Mouse (Mus musculus) hindbrain, embryonic 11.5 days (tissue): ENCODE results near the gene Cdc42bpa. TPM values are rescaled to one million over a fixed set of nuclear protein-coding genes. Genes with fewer than 3 reads are reported as not detected.

ENCODE experiments used
- ATAC-seq: fragments of 200-750 bp; cut with Nextera tagmentation; 2 replicates; pipeline ENCODE4 v1.8.0; 2017; ENCODE audit warnings: mild to moderate bottlenecking, moderate TSS enrichment, moderate library complexity; ENCODE audit not compliant: low FRiP score
- DNase-seq: peaks from one replicate; pipeline ENCODE4 v3.0.0-alpha.2; 2015; ENCODE audit warnings: low spot score
- H3K27ac ChIP-seq: fragments of 300-500 bp; sonication (generic); 2 replicates; pipeline ENCODE4 v1.5.1; 2014; ENCODE audit warnings: mild to moderate bottlenecking, low read depth, low read length
- H3K27me3 ChIP-seq: fragments of 300-500 bp; sonication (generic); 2 replicates; pipeline ENCODE4 v1.6.1; 2014; ENCODE audit warnings: mild to moderate bottlenecking, low read length, moderate library complexity, mixed read lengths; ENCODE audit not compliant: control insufficient read depth, insufficient read depth
- H3K36me3 ChIP-seq: fragments of 300-500 bp; sonication (generic); 2 replicates; pipeline ENCODE4 v1.6.1; 2014; ENCODE audit warnings: mild to moderate bottlenecking, low read length, moderate library complexity, mixed read lengths; ENCODE audit not compliant: control insufficient read depth, insufficient read depth
- H3K4me1 ChIP-seq: fragments of 300-500 bp; sonication (generic); replicated peaks from 2 replicates; pipeline ENCODE4 v1.6.1; 2014; ENCODE audit warnings: low read length, mixed read lengths; ENCODE audit not compliant: control insufficient read depth, insufficient read depth
- H3K4me2 ChIP-seq: fragments of 300-500 bp; sonication (generic); replicated peaks from 2 replicates; pipeline ENCODE4 v1.6.1; 2014; ENCODE audit warnings: mild to moderate bottlenecking, low read depth, low read length
- H3K4me3 ChIP-seq: fragments of 300-500 bp; sonication (generic); 2 replicates; pipeline ENCODE4 v1.5.1; 2014; ENCODE audit warnings: low read depth, low read length
- H3K9ac ChIP-seq: fragments of 300-500 bp; sonication (generic); 2 replicates; pipeline ENCODE4 v1.6.1; 2014; ENCODE audit warnings: low read depth, low read length
- H3K9me3 ChIP-seq: fragments of 300-500 bp; sonication (generic); 2 replicates; pipeline ENCODE4 v1.6.1; 2016; ENCODE audit warnings: low read length; ENCODE audit not compliant: control insufficient read depth
- WGBS: fragments of 180-500 bp; shearing (Covaris S2); extraction: QIAGEN DNeasy Blood & Tissue Kit; methylation state at CpG from one replicate; pipeline ENCODE4 v1.1.7; 2014; 5-methylcytosine and 5-hydroxymethylcytosine counted together
- polyA plus RNA-seq: library from polyadenylated mRNA; unstranded; fragments of >200 nt; fragmentation: Nextera tagmentation; extraction: Ambion mirVana; gene quantifications from 2 replicates; pipeline ENCODE4 v1.2.1, GENCODE M21; 2014

Gene Cdc42bpa
- polyA plus RNA-seq, 1 experiment from 2014 or later: 21.8 TPM

GRCm38 (mm10) chr1:180191651-180192220 lies 231.5 kb downstream of the Cdc42bpa start:
- no peaks in the 10 kb centered on the region for H3K27me3 ChIP-seq
- H3K27ac ChIP-seq: no peak overlapping the region
- no peaks in the 10 kb centered on the region for H3K36me3 ChIP-seq
- no peak overlapping the region for H3K4me2 ChIP-seq
- H3K9me3 ChIP-seq: no peaks in the 10 kb centered on the region
- ATAC-seq: no peak
- no peak overlapping the region for H3K4me3 ChIP-seq
- no peak overlapping the region for H3K9ac ChIP-seq
- WGBS: 70% methylated on average over 7 of the region's 7 CpGs
- peaks cover 2% of the 10 kb centered on the region for H3K4me1 ChIP-seq
- DNase-seq: no peak

- no peaks in the 10 kb centered on the region for H3K36me3 ChIP-seq
- ATAC-seq (no peak), DNase-seq (no peak)
- peaks cover 2% of the 10 kb centered on the region for H3K4me1 ChIP-seq
- no peak overlapping the region for H3K4me2 ChIP-seq
- no peak overlapping the region for H3K9ac ChIP-seq
- no peak overlapping the region for H3K4me3 ChIP-seq
- no peaks in the 10 kb centered on the region for H3K27me3 ChIP-seq
- no peaks in the 10 kb centered on the region for H3K9me3 ChIP-seq
- no peak overlapping the region for H3K27ac ChIP-seq
- WGBS: 70% methylated on average over 4 of the region's 4 CpGs
Measured at GRCm38 (mm10) chr1:180192866-180193265, 232.6 kb downstream of the Cdc42bpa start.

DNA sequence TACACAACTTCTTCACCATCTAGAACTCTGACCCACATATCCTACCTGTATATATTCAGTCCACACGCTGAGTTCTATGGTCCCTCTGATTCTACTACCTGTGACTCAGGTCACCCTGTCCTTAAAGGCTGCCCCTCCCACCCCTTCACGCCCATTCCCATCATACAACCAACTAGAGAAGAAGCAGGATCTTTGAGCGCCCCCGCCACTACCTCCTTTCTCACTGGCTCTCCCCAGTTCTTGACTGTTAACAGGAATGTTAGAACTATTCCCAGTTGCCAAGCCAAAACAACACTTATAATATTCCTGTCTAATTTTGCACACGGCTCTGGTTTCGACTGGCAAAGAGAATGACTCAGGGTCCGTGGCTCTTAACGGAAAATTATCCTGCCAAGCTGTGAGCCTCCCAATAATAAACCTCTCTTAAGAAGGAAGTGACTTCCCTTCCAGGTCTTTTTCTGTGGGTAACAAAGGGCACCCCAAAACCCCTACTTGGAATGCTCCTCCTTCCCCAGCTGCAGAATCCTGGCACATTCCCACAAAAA lies 233.2 kb downstream of the Cdc42bpa start:
- Histone ChIP-seq H3K27me3 (no peaks in the 10 kb centered on the region), H3K4me3 (no peak overlapping the region), H3K4me2 (no peak overlapping the region), H3K27ac (no peak overlapping the region), H3K4me1 (peaks cover 2% of the 10 kb centered on the region), H3K36me3 (no peaks in the 10 kb centered on the region), H3K9me3 (no peaks in the 10 kb centered on the region), H3K9ac (no peak overlapping the region)
- WGBS: 80% methylated on average over 8 of the region's 8 CpGs
- DNase-seq: no peak
- no peak for ATAC-seq

DNA sequence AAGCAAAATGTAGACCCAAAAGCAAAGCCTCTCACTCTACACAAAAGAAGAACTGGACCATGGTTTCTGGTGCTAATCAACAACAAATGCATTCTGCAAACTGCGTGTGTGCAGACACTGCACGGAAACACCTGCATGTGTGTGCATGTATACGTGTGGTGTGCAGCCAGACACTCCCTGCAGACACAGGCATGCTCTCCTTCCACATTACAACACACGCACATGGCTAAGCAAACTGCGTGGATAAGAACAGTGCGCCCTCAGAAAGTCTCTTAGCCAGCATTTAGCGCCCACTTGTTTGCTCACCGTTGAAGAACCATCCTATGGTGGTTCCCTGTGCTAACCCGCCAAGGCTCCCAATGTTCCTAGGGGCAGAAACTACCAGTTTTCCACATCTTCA lies 233.8 kb downstream of the Cdc42bpa start:
- Histone ChIP-seq H3K36me3 (no peaks in the 10 kb centered on the region), H3K4me2 (no peak overlapping the region), H3K9ac (no peak overlapping the region), H3K27me3 (no peaks in the 10 kb centered on the region), H3K4me3 (no peak overlapping the region), H3K27ac (no peak overlapping the region), H3K9me3 (no peaks in the 10 kb centered on the region), H3K4me1 (peaks cover 2% of the 10 kb centered on the region)
- DNase-seq (no peak), ATAC-seq (no peak)
- 92% methylated on average over 9 of the region's 9 CpGs for WGBS

- Histone ChIP-seq H3K9me3 (no peaks in the 10 kb centered on the region), H3K4me2 (peak overlapping the region; percentile 91), H3K9ac (peak overlapping the region; percentile 40), H3K4me3 (peak overlapping the region; percentile 57), H3K27ac (no peak overlapping the region), H3K27me3 (no peaks in the 10 kb centered on the region), H3K36me3 (no peaks in the 10 kb centered on the region), H3K4me1 (peaks cover 2% of the 10 kb centered on the region)
- DNase-seq: peak; percentile 37
- no peak for ATAC-seq
- WGBS: 33% methylated on average over 9 of the region's 9 CpGs
Measured at GRCm38 (mm10) chr1:180194781-180195471, 234.7 kb downstream of the Cdc42bpa start.

DNA sequence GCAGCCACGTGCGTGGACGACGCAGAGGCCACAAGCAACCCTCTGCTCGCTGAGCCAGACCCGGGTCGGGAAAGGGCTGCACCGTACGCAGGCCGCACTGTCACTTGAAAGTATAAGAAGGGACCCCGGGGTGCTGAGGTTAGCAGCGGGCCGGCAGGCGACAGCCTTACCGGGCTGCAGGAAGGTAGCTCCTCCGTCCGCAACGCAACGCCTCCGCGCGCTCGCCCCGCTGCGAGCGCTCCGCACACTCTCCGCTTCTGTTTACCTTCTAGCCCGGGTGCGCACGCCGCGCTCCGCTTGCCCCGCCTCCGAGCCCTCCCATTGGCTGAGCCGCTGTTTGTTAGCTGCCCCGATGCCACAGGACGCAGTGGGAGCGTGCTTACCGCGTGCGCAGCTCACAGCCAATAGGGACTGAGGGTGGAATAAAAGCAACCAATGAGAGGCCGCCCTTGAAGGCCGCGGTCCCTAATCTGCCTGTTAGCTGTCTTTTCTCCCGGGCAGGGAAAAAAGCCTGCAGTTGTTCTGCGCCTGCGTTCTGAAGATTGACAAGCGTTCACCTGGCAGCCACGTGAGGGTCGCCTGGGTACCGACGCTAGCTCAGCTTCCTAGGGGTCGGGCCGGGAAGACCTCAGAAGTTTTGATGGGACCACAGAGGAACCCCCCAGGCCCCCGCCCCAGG lies 235.6 kb downstream of the Cdc42bpa start:
- Histone ChIP-seq H3K27ac (no peak overlapping the region; the same call in 1 of the 2 replicates), H3K4me1 (peaks cover 2% of the 10 kb centered on the region), H3K4me2 (peak overlapping the region; percentile 91), H3K4me3 (peak overlapping the region; percentile 57), H3K9ac (peak overlapping the region; percentile 40), H3K27me3 (no peaks in the 10 kb centered on the region), H3K36me3 (no peaks in the 10 kb centered on the region), H3K9me3 (no peaks in the 10 kb centered on the region)
- DNase-seq: peak; percentile 94
- peak; percentile 100 for ATAC-seq
- WGBS: 1% methylated on average over 57 of the region's 57 CpGs

- Histone ChIP-seq H3K4me3 (no peak overlapping the region), H3K9ac (0 out of 2 replicates have a peak overlapping the region, but pooled peaks have one; percentile 15), H3K4me2 (peak overlapping the region; percentile 49; the same call in 1 of the 2 replicates), H3K27me3 (no peaks in the 10 kb centered on the region), H3K27ac (no peak overlapping the region; the same call in 1 of the 2 replicates), H3K36me3 (no peaks in the 10 kb centered on the region), H3K9me3 (no peaks in the 10 kb centered on the region), H3K4me1 (peaks cover 2% of the 10 kb centered on the region)
- DNase-seq (no peak), ATAC-seq (no peak)
- WGBS: 94% methylated on average over 9 of the region's 9 CpGs
Measured at GRCm38 (mm10) chr1:180196508-180196907, 236.2 kb downstream of the Cdc42bpa start.

- Histone ChIP-seq H3K36me3 (no peaks in the 10 kb centered on the region), H3K27me3 (no peaks in the 10 kb centered on the region), H3K9ac (no peak overlapping the region), H3K9me3 (no peaks in the 10 kb centered on the region), H3K27ac (no peak overlapping the region), H3K4me2 (no peak overlapping the region), H3K4me1 (peaks cover 2% of the 10 kb centered on the region), H3K4me3 (no peak overlapping the region)
- DNase-seq (no peak), ATAC-seq (no peak)
- WGBS: 84% methylated on average over 3 of the region's 3 CpGs
Measured at GRCm38 (mm10) chr1:180197956-180198355, 237.7 kb downstream of the Cdc42bpa start.
